Mouse (Mus musculus) kidney, adult 2 months (tissue): Measurements from ENCODE around the gene Ttc7b. TPM values are rescaled to one million over a fixed set of nuclear protein-coding genes. Genes with fewer than 3 reads are reported as not detected.

Source experiments
- DNase-seq: peaks from one replicate; pipeline ENCODE4 v3.0.0; 2021
- H3K27ac ChIP-seq: fragments of 200-500 bp; 2 replicates; pipeline ENCODE4 v1.5.1; 2012; ENCODE audit warnings: low read depth, low read length, control low read depth, inconsistent platforms; ENCODE audit not compliant: insufficient read depth
- H3K27me3 ChIP-seq: fragments of 200-500 bp; replicated peaks from 2 replicates; pipeline ENCODE4 v1.6.1; 2012; ENCODE audit warnings: mild to moderate bottlenecking, moderate library complexity, low read length, inconsistent platforms; ENCODE audit not compliant: control insufficient read depth, insufficient read depth
- H3K36me3 ChIP-seq: fragments of 200-500 bp; 2 replicates; pipeline ENCODE4 v1.6.1; 2012; ENCODE audit warnings: mild to moderate bottlenecking, moderate library complexity, low read length, inconsistent platforms; ENCODE audit not compliant: control insufficient read depth, insufficient read depth
- H3K4me1 ChIP-seq: fragments of 200-500 bp; 2 replicates; pipeline ENCODE4 v1.6.1; 2011; ENCODE audit warnings: low read length; ENCODE audit not compliant: control insufficient read depth, insufficient read depth
- H3K4me3 ChIP-seq: fragments of 200-500 bp; 2 replicates; pipeline ENCODE4 v1.5.1; 2011; ENCODE audit warnings: mild to moderate bottlenecking, low read depth, low read length, control low read depth; ENCODE audit not compliant: insufficient read depth
- CTCF ChIP-seq: fragments of 200-500 bp; conservative IDR thresholded peaks from 2 replicates; pipeline ENCODE4 v1.5.1; 2011; ENCODE audit warnings: low read depth, mild to moderate bottlenecking, control low read depth, low read length, moderate library complexity, mixed read lengths; ENCODE audit not compliant: insufficient read depth, insufficient read length
- POLR2A ChIP-seq: fragments of 200-500 bp; IDR thresholded peaks from one replicate; pipeline ENCODE4 v1.6.1; 2011; ENCODE audit warnings: low read depth, low read length, control low read depth
- WGBS: fragments of 180-500 bp; shearing (Covaris S2); methylation state at CpG from one replicate; pipeline ENCODE4 v1.1.7; 2018; 5-methylcytosine and 5-hydroxymethylcytosine counted together
- polyA plus RNA-seq: library from polyadenylated mRNA; depleted of rRNA; stranded (reverse); fragments of >200 nt; gene quantifications from 2 replicates; pipeline ENCODE4 v1.2.3, GENCODE M21; 2012

The Ttc7b gene
- polyA plus RNA-seq, 1 experiment = 42.1 TPM

- Histone ChIP-seq H3K4me3 (no peak overlapping the region), H3K36me3 (no peaks in the 10 kb centered on the region), H3K27me3 (no peaks in the 10 kb centered on the region), H3K4me1 (no peaks in the 10 kb centered on the region), H3K27ac (no peak overlapping the region)
- DNase-seq = peak; percentile 30
- TF ChIP-seq POLR2A (no peak), CTCF (no peak)
- WGBS = 6% methylated on average over 6 of the region's 6 CpGs
These were observed 252.6 kb downstream of the Ttc7b start for GRCm38 (mm10) chr12:100268011-100268410.

GRCm38 (mm10) chr12:100265546-100266309 is 254.9 kb downstream of the Ttc7b start:
- 58% methylated on average over 9 of the region's 9 CpGs for WGBS
- TF ChIP-seq CTCF = no peak
- TF ChIP-seq POLR2A = no peak
- H3K27ac ChIP-seq = no peak overlapping the region
- H3K4me1 ChIP-seq = no peaks in the 10 kb centered on the region
- no peak overlapping the region for H3K4me3 ChIP-seq
- no peaks in the 10 kb centered on the region for H3K27me3 ChIP-seq
- no peaks in the 10 kb centered on the region for H3K36me3 ChIP-seq
- no peak for DNase-seq

GRCm38 (mm10) chr12:100264941-100265340 is 255.7 kb downstream of the Ttc7b start:
- WGBS = 74% methylated on average over 4 of the region's 4 CpGs
- H3K36me3 ChIP-seq = no peaks in the 10 kb centered on the region
- no peak for TF ChIP-seq CTCF
- no peak for TF ChIP-seq POLR2A

GRCm38 (mm10) chr12:100262846-100263245 is 257.8 kb downstream of the Ttc7b start:
- DNase-seq = no peak
- 66% methylated on average over 6 of the region's 6 CpGs for WGBS
- no peaks in the 10 kb centered on the region for H3K4me1 ChIP-seq
- H3K27ac ChIP-seq = no peak overlapping the region
- H3K27me3 ChIP-seq = no peaks in the 10 kb centered on the region
- no peaks in the 10 kb centered on the region for H3K36me3 ChIP-seq
- TF ChIP-seq CTCF = no peak
- TF ChIP-seq POLR2A = no peak
- H3K4me3 ChIP-seq = no peak overlapping the region

More at GRCm38 (mm10) chr12:100264941-100265340, 255.7 kb downstream of the Ttc7b start:
- no peak for DNase-seq
- Histone ChIP-seq H3K4me3 (no peak overlapping the region), H3K27ac (no peak overlapping the region), H3K27me3 (no peaks in the 10 kb centered on the region), H3K4me1 (no peaks in the 10 kb centered on the region)

GRCm38 (mm10) chr12:100261761-100262160 is 258.9 kb downstream of the Ttc7b start:
- Histone ChIP-seq H3K27me3 (no peaks in the 10 kb centered on the region), H3K4me3 (no peak overlapping the region), H3K27ac (no peak overlapping the region), H3K4me1 (no peaks in the 10 kb centered on the region), H3K36me3 (no peaks in the 10 kb centered on the region)
- DNase-seq = no peak
- 86% methylated on average over 6 of the region's 6 CpGs for WGBS
- TF ChIP-seq POLR2A (no peak), CTCF (no peak)

GRCm38 (mm10) chr12:100260151-100260550 is 260.5 kb downstream of the Ttc7b start:
- 50% methylated on average over 2 of the region's 2 CpGs for WGBS
- no peaks in the 10 kb centered on the region for H3K27me3 ChIP-seq

GRCm38 (mm10) chr12:100257779-100258178 is 262.8 kb downstream of the Ttc7b start:
- H3K4me3 ChIP-seq = no peak overlapping the region
- TF ChIP-seq POLR2A (no peak), CTCF (no peak)
- no peaks in the 10 kb centered on the region for H3K36me3 ChIP-seq
- no peak overlapping the region for H3K27ac ChIP-seq
- no peaks in the 10 kb centered on the region for H3K27me3 ChIP-seq
- no peaks in the 10 kb centered on the region for H3K4me1 ChIP-seq
- 77% methylated on average over 3 of the region's 3 CpGs for WGBS
- DNase-seq = no peak

More at GRCm38 (mm10) chr12:100260151-100260550, 260.5 kb downstream of the Ttc7b start:
- Histone ChIP-seq H3K4me3 (no peak overlapping the region), H3K36me3 (no peaks in the 10 kb centered on the region), H3K27ac (no peak overlapping the region), H3K4me1 (no peaks in the 10 kb centered on the region)
- TF ChIP-seq POLR2A (no peak), CTCF (no peak)
- DNase-seq = no peak
